Mouse (Mus musculus) splenic B cell, adult 2 months (primary cell): Measurements from ENCODE around the gene Cmtm3.

Experiments
- DNase-seq: peaks from one replicate; pipeline ENCODE4 v3.0.0-alpha.2; 2011; ENCODE audit warnings: low read depth, low spot score
- H3K27me3 ChIP-seq: 2 replicates; pipeline ENCODE4 v1.6.1; 2012; ENCODE audit warnings: mild to moderate bottlenecking, low read length, moderate library complexity, mixed read lengths; ENCODE audit not compliant: control insufficient read depth, poor library complexity, insufficient read depth, severe bottlenecking
- H3K36me3 ChIP-seq: 2 replicates; pipeline ENCODE4 v1.6.1; 2012; ENCODE audit warnings: mild to moderate bottlenecking, low read length, moderate library complexity, mixed read lengths; ENCODE audit not compliant: control insufficient read depth, poor library complexity, insufficient read depth, severe bottlenecking

Cmtm3 gene

DNA sequence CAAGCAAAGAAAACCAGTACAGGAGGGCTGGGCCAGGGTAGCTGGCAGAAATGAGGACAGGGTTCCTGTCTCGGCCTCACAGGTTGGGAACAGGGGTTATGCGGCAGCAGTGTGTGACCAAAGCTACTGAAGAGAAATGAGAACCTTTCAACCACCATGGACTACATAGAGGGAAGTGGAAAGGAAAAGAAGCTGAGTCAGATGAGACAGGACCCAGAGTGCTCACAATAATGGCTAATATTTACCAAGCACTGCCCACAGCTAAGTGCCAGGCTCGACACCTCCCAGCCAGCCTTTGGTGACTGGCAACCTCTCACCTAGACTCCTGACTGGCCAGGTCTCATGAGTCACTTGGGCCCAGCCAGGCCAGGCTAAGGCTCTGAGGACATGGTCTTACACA lies 44.8 kb downstream of the Cmtm3 start:
- H3K27me3 ChIP-seq: no peaks in the 10 kb centered on the region
- H3K36me3 ChIP-seq: no peaks in the 10 kb centered on the region
- DNase-seq: no peak

DNA sequence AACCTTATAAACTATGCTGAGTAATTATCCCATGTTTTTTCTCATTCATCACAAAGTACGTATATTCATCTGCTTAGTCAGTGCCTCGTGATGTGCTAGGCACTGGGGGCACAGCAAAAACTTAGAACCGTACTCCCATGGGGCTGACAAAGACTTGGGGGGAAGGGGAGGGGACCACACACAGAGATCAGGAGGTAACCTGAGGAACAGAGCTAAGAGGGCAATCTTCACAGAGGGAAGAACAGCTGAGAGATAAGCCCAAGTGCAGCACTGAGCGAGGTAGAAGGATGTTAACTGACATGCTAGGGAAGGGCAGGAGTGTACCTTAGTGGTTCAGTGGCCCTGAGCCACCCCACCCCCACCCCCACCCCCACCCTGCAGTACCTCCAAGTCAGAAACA lies 47.5 kb downstream of the Cmtm3 start:
- Histone ChIP-seq H3K27me3 (no peaks in the 10 kb centered on the region), H3K36me3 (no peaks in the 10 kb centered on the region)
- DNase-seq: no peak

DNA sequence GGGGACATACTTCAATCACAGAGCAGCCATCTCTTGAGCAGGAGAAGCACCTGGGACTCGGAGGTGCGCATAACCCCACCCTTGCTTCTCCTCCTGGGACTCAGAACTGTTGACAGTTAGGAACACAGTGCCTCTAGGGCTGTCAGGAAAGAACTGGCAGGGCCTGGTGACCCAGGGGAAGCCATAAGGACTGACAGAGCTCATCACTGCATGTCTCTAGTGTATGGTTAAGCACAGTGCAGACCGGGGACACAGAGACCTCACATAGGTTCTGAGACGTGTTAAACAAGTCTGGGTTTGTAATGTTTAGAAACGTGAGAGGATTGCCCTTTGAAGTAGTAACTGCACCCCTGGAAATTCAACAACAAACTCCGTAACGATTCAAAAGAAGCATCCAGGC lies 48.3 kb downstream of the Cmtm3 start:
- H3K36me3 ChIP-seq: no peaks in the 10 kb centered on the region
- no peaks in the 10 kb centered on the region for H3K27me3 ChIP-seq
- DNase-seq: no peak

DNA sequence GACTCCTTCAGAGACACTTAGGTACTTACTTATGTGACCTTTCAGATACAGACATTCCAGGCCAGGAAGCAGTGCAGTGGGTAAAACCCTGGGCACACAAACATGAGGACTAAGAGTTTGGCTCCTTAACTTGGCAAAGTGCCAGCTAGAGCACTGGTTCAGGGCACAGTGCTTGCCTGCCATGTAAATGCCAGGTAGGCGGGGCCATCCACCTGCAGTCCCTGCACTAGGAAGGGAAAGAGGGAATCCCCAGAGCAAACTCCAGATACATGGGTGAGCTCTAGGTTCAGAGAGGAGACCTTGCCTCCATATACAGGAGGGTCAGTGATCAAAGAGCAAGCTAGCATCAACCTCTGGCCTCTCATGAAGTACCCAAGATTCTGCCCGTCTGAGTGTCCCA lies 48.8 kb downstream of the Cmtm3 start:
- Histone ChIP-seq H3K27me3 (no peaks in the 10 kb centered on the region), H3K36me3 (no peaks in the 10 kb centered on the region)
- DNase-seq: no peak

DNA sequence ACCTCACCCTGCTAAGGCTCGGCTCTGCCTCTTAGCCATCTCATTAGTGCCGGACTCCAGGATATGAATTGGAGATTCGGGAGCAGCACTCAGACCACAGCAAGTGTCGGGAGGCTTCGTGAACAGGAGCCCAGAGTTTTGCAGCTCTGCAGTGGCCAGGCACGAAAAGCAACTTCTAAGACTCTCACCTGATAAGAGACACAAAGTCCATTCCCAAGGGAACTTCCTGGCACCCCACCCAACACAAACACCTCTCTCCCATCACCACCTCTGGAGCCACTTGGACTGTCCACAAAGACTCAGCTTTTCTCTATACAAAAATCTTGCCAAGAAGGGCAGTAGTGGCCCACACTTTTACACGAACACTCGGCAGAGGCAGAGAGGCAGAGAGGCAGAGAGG lies 51.0 kb downstream of the Cmtm3 start:
- Histone ChIP-seq H3K27me3 (no peaks in the 10 kb centered on the region), H3K36me3 (no peaks in the 10 kb centered on the region)
- no peak for DNase-seq

DNA sequence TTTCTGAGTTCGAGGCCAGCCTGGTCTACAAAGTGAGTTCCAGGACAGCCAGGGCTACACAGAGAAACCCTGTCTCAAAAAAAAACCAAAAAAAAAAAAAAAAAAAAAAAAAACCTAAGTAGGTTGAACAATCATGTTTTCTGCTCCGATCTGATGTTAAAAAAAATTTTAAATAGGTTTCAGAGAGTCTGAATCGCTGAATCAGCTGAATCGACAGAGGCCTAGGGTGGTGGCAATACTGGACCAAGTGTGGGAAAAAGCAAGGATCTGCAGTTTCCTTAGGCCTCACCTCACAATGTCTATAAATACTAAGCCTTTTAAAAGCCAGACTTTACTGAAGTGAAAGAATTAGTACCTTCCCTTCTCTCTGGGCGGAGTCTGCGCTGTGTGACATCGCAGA lies 53.9 kb downstream of the Cmtm3 start:
- no peaks in the 10 kb centered on the region for H3K36me3 ChIP-seq
- H3K27me3 ChIP-seq: no peaks in the 10 kb centered on the region
- no peak for DNase-seq

DNA sequence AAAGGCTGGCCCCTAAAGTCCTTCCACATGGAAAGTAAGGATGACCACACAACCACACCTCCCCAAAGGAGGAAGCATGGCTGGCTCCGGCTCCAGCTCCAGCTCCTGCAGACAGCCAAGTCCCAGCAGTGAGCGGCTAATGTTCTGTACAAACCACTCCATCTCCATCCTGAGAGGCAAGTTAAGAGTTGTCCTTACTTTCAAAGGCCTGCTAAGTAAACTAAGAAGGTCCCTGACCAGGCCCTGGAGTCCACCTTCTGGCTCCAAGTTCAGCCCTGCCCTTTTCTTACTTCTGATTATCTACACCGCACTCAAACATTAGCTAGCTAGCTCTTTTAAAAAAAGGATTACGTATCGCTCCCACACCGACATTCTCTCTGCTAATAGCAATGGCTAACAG lies 54.6 kb downstream of the Cmtm3 start:
- DNase-seq: no peak
- no peaks in the 10 kb centered on the region for H3K27me3 ChIP-seq
- H3K36me3 ChIP-seq: no peaks in the 10 kb centered on the region

DNA sequence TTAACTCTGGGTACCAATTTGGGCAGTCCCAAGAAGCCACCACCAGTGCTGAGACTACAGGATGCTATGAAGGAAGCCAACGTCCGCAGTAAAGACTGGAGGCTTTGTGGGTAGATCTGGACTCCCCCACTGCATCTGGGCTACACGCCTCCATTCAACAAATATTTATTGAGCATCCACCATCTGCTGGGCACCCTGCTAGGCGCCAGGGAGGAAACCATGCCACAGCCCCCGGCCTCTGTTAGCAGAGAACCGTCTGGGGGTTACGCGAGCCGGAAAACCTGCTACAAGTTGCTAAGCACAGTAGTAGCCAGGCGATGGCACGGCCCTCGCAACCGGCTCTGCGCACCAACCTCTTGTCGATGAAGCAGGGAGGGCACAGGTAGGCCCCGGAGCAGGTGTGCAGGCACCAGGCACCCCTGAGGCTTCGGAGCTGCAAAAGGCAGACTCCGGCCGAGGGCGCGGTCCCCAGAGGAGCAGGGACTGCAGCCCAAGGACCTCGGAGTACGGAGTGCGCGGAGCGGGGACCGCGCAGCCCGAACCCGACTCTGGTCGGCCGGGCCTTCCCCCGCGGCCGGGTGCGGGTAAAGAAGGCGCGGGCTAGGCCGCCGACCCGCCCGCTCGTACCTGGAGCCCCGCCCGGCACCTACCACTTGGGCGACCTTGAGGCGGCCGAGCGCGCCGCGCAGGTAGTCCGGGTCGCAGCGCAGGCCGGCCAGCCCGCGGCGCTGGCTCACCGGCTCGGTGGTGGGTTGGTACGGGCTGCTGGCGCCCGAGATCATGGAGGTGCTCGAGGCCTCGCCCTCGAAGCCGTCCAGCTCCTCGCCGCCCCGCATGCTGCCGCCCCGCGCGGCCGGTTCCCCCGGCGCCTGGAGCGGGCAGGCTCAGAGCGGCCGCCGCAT lies 55.8 kb downstream of the Cmtm3 start:
- H3K27me3 ChIP-seq: no peaks in the 10 kb centered on the region
- H3K36me3 ChIP-seq: no peaks in the 10 kb centered on the region
- DNase-seq: peak; percentile 28

DNA sequence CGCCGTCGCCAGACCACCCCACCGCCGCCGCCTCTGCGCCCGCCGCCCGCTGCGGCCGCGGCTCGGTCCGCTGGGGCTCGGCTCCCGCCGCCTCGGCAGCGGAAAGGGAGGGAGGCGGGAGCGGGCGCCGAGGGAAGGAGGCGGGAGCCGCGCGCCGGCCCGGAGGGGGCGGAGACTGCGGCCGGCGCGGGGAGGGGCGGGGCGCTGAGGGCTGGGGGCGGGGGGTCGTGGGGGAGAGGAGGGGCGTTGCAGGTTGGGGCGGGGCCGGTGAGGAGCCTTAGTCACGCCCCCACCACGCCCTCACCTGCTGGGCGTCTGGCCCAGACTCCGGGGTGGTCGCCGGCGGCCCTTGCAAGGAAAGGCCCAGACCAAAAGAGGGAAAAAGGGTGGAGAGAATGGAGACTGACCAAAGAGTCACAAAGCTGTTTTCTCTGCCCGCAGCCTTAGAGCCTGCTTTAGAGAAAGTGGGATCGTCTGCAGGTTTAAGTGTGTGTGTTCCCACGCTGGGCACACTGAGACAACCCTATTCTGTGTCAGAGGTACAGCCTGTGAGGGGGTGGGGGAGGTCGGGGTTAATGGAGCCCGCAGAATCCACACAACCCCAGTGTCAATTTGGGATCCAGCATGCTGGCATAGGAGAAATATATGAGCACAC lies 56.6 kb downstream of the Cmtm3 start, which contains the start of gene Cmtm4:
Gene Cmtm4 (minus strand): TSS at position 105 of the 655 bp plus-strand sequence.
- peak; percentile 38 for DNase-seq
- H3K36me3 ChIP-seq: no peaks in the 10 kb centered on the region
- no peaks in the 10 kb centered on the region for H3K27me3 ChIP-seq
